Comparison of ENCODE assay signal across 39 mouse cellular contexts in the genomic region with DNA sequence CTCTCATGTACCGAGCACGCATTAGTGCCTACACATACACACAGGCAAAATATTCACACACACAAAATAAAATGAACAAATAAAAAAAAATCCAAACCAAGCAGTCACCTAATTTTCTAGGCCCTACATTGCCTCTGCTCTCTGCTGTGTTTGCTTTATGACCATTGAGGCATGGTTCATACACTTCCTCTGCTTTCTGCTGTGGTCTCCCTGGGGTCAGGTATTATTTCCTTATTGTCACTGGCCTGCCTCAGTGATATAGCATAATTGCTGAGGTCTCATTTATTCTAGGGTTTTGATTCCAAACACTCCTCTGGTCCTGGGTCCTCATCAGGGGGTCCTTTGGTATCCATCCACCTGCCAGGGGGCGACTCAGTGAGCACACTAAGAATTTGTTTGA. TPM values are rescaled to one million over a fixed set of nuclear protein-coding genes. Genes with fewer than 3 reads are reported as not detected.
"Had no signal": no experiment of that assay in that cellular context is flagged by ENCODE, and none has a peak within 500 bp of the region (broad histone marks: within the 10 kb centered on the region; RNA-seq: fewer than 3 reads in every experiment).

No protein-coding gene starts in this region.

- DNase-seq: left cerebral cortex, postnatal 4 days; liver; liver, embryonic 13.5 days; liver, postnatal 0 days; lung, embryonic 14.5 days; lung, postnatal 10 days; lung, postnatal 14 days; lung, postnatal 36 days; lung, postnatal 4 days; midbrain, embryonic 14.5 days had no signal

- H3K4me3 ChIP-seq: left cerebral cortex, adult 2 months; limb, embryonic 10.5 days; limb, embryonic 12.5 days; limb, embryonic 13.5 days; limb, embryonic 15.5 days; liver, embryonic 12.5 days; liver, embryonic 13.5 days; liver, embryonic 15.5 days; lung, embryonic 15.5 days; megakaryocyte, embryonic 14.5 days; midbrain, embryonic 10.5 days; midbrain, embryonic 12.5 days; midbrain, embryonic 13.5 days; midbrain, embryonic 15.5 days; myocyte had no signal

- ATAC-seq: liver, embryonic 12.5 days; liver, postnatal 0 days; lung, postnatal 0 days; midbrain, embryonic 13.5 days; midbrain, embryonic 15.5 days; midbrain, embryonic 16.5 days had no signal

- H3K36me3 ChIP-seq: limb, embryonic 10.5 days; limb, embryonic 12.5 days; limb, embryonic 13.5 days; limb, embryonic 15.5 days; liver, embryonic 12.5 days; liver, embryonic 13.5 days; liver, embryonic 15.5 days; lung, embryonic 15.5 days; midbrain, embryonic 10.5 days; midbrain, embryonic 12.5 days; midbrain, embryonic 13.5 days; midbrain, embryonic 15.5 days had no signal

RNA-seq across cellular contexts. Expression of a gene that starts 39.2 kb away (rescaled TPM):
- total RNA-seq: left cerebral cortex, adult 18-20 months; left cerebral cortex, adult 2 months; left cerebral cortex, postnatal 10 days; left cerebral cortex, postnatal 25 days; left cerebral cortex, postnatal 36 days; left cerebral cortex, postnatal 4 days; megakaryocyte progenitor cell, adult 5-6 weeks; megakaryocyte, adult 5-6 weeks; megakaryocyte-erythroid progenitor cell, adult 5-6 weeks; midbrain, postnatal 0 days; monocyte, adult 5-6 weeks had no signal
- polyA plus RNA-seq: limb, embryonic 10.5 days; limb, embryonic 11.5 days; limb, embryonic 12.5 days; limb, embryonic 13.5 days; limb, embryonic 15.5 days; liver, embryonic 11.5 days; liver, embryonic 12.5 days; liver, embryonic 13.5 days; liver, embryonic 15.5 days; liver, postnatal 0 days; lung, embryonic 14.5 days; lung, embryonic 15.5 days; macrophage; midbrain, embryonic 11.5 days; midbrain, embryonic 13.5 days; midbrain, embryonic 14.5 days; myocyte had no signal
